Mouse (Mus musculus) kidney, adult 2 months (tissue): Measurements from ENCODE around the gene Gad2.

Experiments
- CTCF ChIP-seq: fragments of 200-500 bp; conservative IDR thresholded peaks from 2 replicates; pipeline ENCODE4 v1.5.1; 2011; ENCODE audit warnings: low read depth, mild to moderate bottlenecking, control low read depth, low read length, moderate library complexity, mixed read lengths; ENCODE audit not compliant: insufficient read depth, insufficient read length
- POLR2A ChIP-seq: fragments of 200-500 bp; IDR thresholded peaks from one replicate; pipeline ENCODE4 v1.6.1; 2011; ENCODE audit warnings: low read depth, low read length, control low read depth

DNA sequence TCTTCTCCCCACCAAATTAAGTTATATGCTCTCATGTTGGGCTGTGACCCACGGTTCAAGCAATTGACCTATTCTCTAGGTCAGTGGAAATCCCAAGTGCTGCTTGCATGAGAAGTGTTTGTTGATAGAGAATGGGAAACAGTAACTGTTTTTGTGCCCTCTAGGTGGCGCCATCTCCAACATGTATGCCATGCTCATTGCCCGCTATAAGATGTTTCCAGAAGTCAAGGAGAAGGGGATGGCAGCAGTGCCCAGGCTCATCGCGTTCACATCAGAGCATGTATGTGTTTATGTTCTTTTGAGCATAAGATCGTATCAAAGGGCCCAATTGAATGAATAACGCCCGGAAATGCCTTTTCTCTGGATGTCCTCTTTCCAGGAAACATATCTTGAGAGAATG, 12.8 kb downstream of the Gad2 start:
- TF ChIP-seq CTCF (peak; percentile 54), POLR2A (no peak)
